Mouse (Mus musculus) right cerebral cortex, adult 2 months (tissue): ENCODE data around the gene Tmprss4.

ENCODE experiments used
- DNase-seq, 2 experiments: peaks; one replicate each; pipeline ENCODE4 v3.0.0; 2021 to 2022; ENCODE audit warnings: low spot score in 2 of 2

Gene Tmprss4

GRCm38 (mm10) chr9:45138191-45139032, 65.5 kb downstream of the Tmprss4 start, which contains the start of gene Scn4b:
Gene Scn4b (plus strand): TSS chr9:45138395.
- peak in 1 of 2 experiments; percentile 40 for DNase-seq

- no peak for DNase-seq
Observed at GRCm38 (mm10) chr9:45136442-45137169, 67.3 kb downstream of the Tmprss4 start.

- DNase-seq: no peak
Observed at GRCm38 (mm10) chr9:45133484-45134310, 70.2 kb downstream of the Tmprss4 start.

- DNase-seq: no peak
Observed at GRCm38 (mm10) chr9:45130119-45130518, 73.8 kb downstream of the Tmprss4 start.

GRCm38 (mm10) chr9:45126941-45127340, 77.0 kb downstream of the Tmprss4 start:
- no peak for DNase-seq

GRCm38 (mm10) chr9:45125211-45125610, 78.7 kb downstream of the Tmprss4 start:
- DNase-seq: no peak
